Mouse (Mus musculus) stomach, embryonic 16.5 days (tissue): ENCODE results near the gene Aes. TPM values are rescaled to one million over a fixed set of nuclear protein-coding genes. Genes with fewer than 3 reads are reported as not detected.

Experiments
- ATAC-seq: fragments of 200-750 bp; cut with Nextera tagmentation; 2 replicates; pipeline ENCODE4 v1.8.0; 2017; ENCODE audit warnings: moderate number of reproducible peaks, moderate TSS enrichment; ENCODE audit not compliant: insufficient read depth, low FRiP score
- H3K27ac ChIP-seq: fragments of 300-500 bp; sonication (generic); 2 replicates; pipeline ENCODE4 v1.5.1; 2014; ENCODE audit warnings: low read length
- H3K27me3 ChIP-seq: fragments of 300-500 bp; sonication (generic); 2 replicates; pipeline ENCODE4 v1.6.1; 2014; ENCODE audit warnings: low read length, control low read depth, mixed read lengths; ENCODE audit not compliant: control insufficient read depth, insufficient read depth
- H3K36me3 ChIP-seq: fragments of 300-500 bp; sonication (generic); 2 replicates; pipeline ENCODE4 v1.6.1; 2014; ENCODE audit warnings: low read length; ENCODE audit not compliant: control insufficient read depth, insufficient read depth
- H3K4me1 ChIP-seq: fragments of 300-500 bp; sonication (generic); 2 replicates; pipeline ENCODE4 v1.6.1; 2014; ENCODE audit warnings: low read length, control low read depth, mixed read lengths; ENCODE audit not compliant: control insufficient read depth, insufficient read depth
- H3K4me2 ChIP-seq: fragments of 300-500 bp; sonication (generic); 2 replicates; pipeline ENCODE4 v1.6.1; 2014; ENCODE audit warnings: low read depth, low read length, mixed read lengths
- H3K4me3 ChIP-seq: fragments of 300-500 bp; sonication (generic); replicated peaks from 2 replicates; pipeline ENCODE4 v1.5.1; 2014; ENCODE audit warnings: mild to moderate bottlenecking, low read length
- H3K9ac ChIP-seq: fragments of 300-500 bp; sonication (generic); 2 replicates; pipeline ENCODE4 v1.6.1; 2014; ENCODE audit warnings: low read length
- H3K9me3 ChIP-seq: fragments of 300-500 bp; sonication (generic); replicated peaks from 2 replicates; pipeline ENCODE4 v1.6.1; 2016; ENCODE audit warnings: low read length, control low read depth; ENCODE audit not compliant: control insufficient read depth
- WGBS: fragments of 180-500 bp; shearing (Covaris S2); extraction: QIAGEN DNeasy Blood & Tissue Kit; methylation state at CpG from one replicate; pipeline ENCODE4 v1.1.7; 2014; 5-methylcytosine and 5-hydroxymethylcytosine counted together
- polyA plus RNA-seq: library from polyadenylated mRNA; unstranded; fragments of >200 nt; fragmentation: Nextera tagmentation; extraction: Ambion mirVana; gene quantifications from 2 replicates; pipeline ENCODE4 v1.2.1, GENCODE M21; 2015

Gene Aes
- polyA plus RNA-seq, 1 experiment from 2014 or later: 325 TPM

GRCm38 (mm10) chr10:81563481-81563880 lies 4.2 kb downstream of the Aes start:
- WGBS: 37% methylated on average over 6 of the region's 6 CpGs
- no peaks in the 10 kb centered on the region for H3K27me3 ChIP-seq
- H3K36me3 ChIP-seq: peaks cover 20% of the 10 kb centered on the region
- 0 out of 2 replicates have a peak overlapping the region, but pooled peaks have one; percentile 31 for H3K27ac ChIP-seq
- H3K9me3 ChIP-seq: no peaks in the 10 kb centered on the region
- peak overlapping the region; percentile 41; the same call in 1 of the 2 replicates for H3K4me3 ChIP-seq
- ATAC-seq: no peak
- peaks cover 45% of the 10 kb centered on the region for H3K4me1 ChIP-seq
- peak overlapping the region; percentile 53 for H3K4me2 ChIP-seq
- peak overlapping the region; percentile 62; the same call in 1 of the 2 replicates for H3K9ac ChIP-seq

GRCm38 (mm10) chr10:81564216-81564615 lies 4.9 kb downstream of the Aes start:
- Histone ChIP-seq H3K9me3 (no peaks in the 10 kb centered on the region), H3K9ac (peak overlapping the region; percentile 62), H3K27me3 (no peaks in the 10 kb centered on the region), H3K4me1 (peaks cover 49% of the 10 kb centered on the region), H3K4me3 (peak overlapping the region; percentile 41), H3K36me3 (peaks cover 20% of the 10 kb centered on the region), H3K4me2 (peak overlapping the region; percentile 53), H3K27ac (0 out of 2 replicates have a peak overlapping the region, but pooled peaks have one; percentile 31)
- ATAC-seq: no peak
- 6% methylated on average over 10 of the region's 10 CpGs for WGBS

GRCm38 (mm10) chr10:81564734-81565133 lies 5.4 kb downstream of the Aes start:
- H3K27ac ChIP-seq: no peak overlapping the region
- H3K4me2 ChIP-seq: no peak overlapping the region

GRCm38 (mm10) chr10:81565257-81566228 lies 6.3 kb downstream of the Aes start:
- H3K36me3 ChIP-seq: peaks cover 20% of the 10 kb centered on the region
- H3K9me3 ChIP-seq: no peaks in the 10 kb centered on the region
- no peak overlapping the region for H3K27ac ChIP-seq
- WGBS: 50% methylated on average over 20 of the region's 20 CpGs
- no peak for ATAC-seq
- no peaks in the 10 kb centered on the region for H3K27me3 ChIP-seq
- H3K4me1 ChIP-seq: peaks cover 60% of the 10 kb centered on the region
- H3K4me3 ChIP-seq: no peak overlapping the region
- no peak overlapping the region for H3K4me2 ChIP-seq
- H3K9ac ChIP-seq: no peak overlapping the region

More at GRCm38 (mm10) chr10:81564734-81565133, 5.4 kb downstream of the Aes start:
- Histone ChIP-seq H3K9ac (peak overlapping the region; percentile 62; the same call in 1 of the 2 replicates), H3K4me1 (peaks cover 54% of the 10 kb centered on the region), H3K9me3 (no peaks in the 10 kb centered on the region), H3K27me3 (no peaks in the 10 kb centered on the region), H3K4me3 (no peak overlapping the region), H3K36me3 (peaks cover 20% of the 10 kb centered on the region)
- WGBS: 41% methylated on average over 10 of the region's 10 CpGs
- no peak for ATAC-seq

- Histone ChIP-seq H3K4me2 (0 out of 2 replicates have a peak overlapping the region, but pooled peaks have one; percentile 11), H3K4me1 (peaks cover 57% of the 10 kb centered on the region), H3K9ac (peak overlapping the region; percentile 47), H3K9me3 (no peaks in the 10 kb centered on the region), H3K27me3 (no peaks in the 10 kb centered on the region), H3K27ac (peak overlapping the region; percentile 86), H3K36me3 (peaks cover 20% of the 10 kb centered on the region), H3K4me3 (no peak overlapping the region)
- 12% methylated on average over 16 of the region's 16 CpGs for WGBS
- ATAC-seq: 0 out of 2 replicates have a peak, but pooled peaks have one; percentile 2
These were observed 9.3 kb downstream of the Aes start for GRCm38 (mm10) chr10:81568381-81569191.

- Histone ChIP-seq H3K4me3 (no peak overlapping the region), H3K27ac (peak overlapping the region; percentile 86), H3K9ac (no peak overlapping the region), H3K4me1 (peaks cover 53% of the 10 kb centered on the region), H3K36me3 (peaks cover 16% of the 10 kb centered on the region), H3K9me3 (no peaks in the 10 kb centered on the region), H3K27me3 (no peaks in the 10 kb centered on the region), H3K4me2 (no peak overlapping the region)
- 58% methylated on average over 9 of the region's 9 CpGs for WGBS
- no peak for ATAC-seq
These were observed 10.4 kb downstream of the Aes start for GRCm38 (mm10) chr10:81569507-81570237.

- Histone ChIP-seq H3K4me3 (peak overlapping the region; percentile 53), H3K36me3 (peaks cover 11% of the 10 kb centered on the region), H3K27ac (peak overlapping the region; percentile 86), H3K9me3 (no peaks in the 10 kb centered on the region), H3K27me3 (no peaks in the 10 kb centered on the region), H3K4me2 (peak overlapping the region; percentile 71), H3K9ac (peak overlapping the region; percentile 65), H3K4me1 (peaks cover 53% of the 10 kb centered on the region)
- peak; percentile 0; the same call in 1 of the 2 replicates for ATAC-seq
- 2% methylated on average over 11 of the region's 11 CpGs for WGBS
These were observed 11.0 kb downstream of the Aes start for GRCm38 (mm10) chr10:81570238-81570800.

- peaks cover 4% of the 10 kb centered on the region for H3K36me3 ChIP-seq
- 0% methylated on average over 33 of the region's 34 CpGs for WGBS
- peak; percentile 69 for ATAC-seq
- peak overlapping the region; percentile 71 for H3K4me2 ChIP-seq
- peaks cover 58% of the 10 kb centered on the region for H3K4me1 ChIP-seq
- H3K9me3 ChIP-seq: no peaks in the 10 kb centered on the region
- H3K27me3 ChIP-seq: no peaks in the 10 kb centered on the region
- peak overlapping the region; percentile 86 for H3K27ac ChIP-seq
- peak overlapping the region; percentile 69 for H3K9ac ChIP-seq
- peak overlapping the region; percentile 53 for H3K4me3 ChIP-seq
These were observed 11.7 kb downstream of the Aes start for GRCm38 (mm10) chr10:81570831-81571500.
